Comparison of ENCODE assay signal across 28 mouse cellular contexts in the genomic region with DNA sequence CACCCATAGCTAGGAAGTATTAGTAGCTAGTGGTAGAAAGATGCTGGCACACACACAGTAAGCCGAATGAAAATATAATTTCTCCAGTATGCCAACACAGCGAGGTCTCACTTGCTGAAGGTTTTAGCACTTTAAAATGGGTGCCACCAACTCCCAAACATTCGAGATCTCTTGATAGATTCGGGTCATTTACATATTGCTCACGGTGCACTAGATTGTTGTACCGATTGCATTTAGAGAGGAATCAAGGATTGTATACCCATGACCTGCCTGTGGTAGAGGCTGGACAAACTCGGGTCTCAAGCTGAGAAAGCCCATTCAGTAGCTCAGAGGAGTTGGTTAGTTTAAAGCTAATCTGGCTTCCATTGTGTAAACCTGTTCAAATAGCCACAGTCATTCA. TPM values are rescaled to one million over a fixed set of nuclear protein-coding genes. Genes with fewer than 3 reads are reported as not detected.
"Had no signal": no experiment of that assay in that cellular context is flagged by ENCODE, and none has a peak within 500 bp of the region (broad histone marks: within the 10 kb centered on the region; RNA-seq: fewer than 3 reads in every experiment).

No protein-coding gene starts in this region.

- H3K27ac ChIP-seq: kidney, embryonic 15.5 days; limb, embryonic 12.5 days; limb, embryonic 15.5 days; liver, embryonic 14.5 days; macrophage; midbrain, embryonic 12.5 days; neural tube, embryonic 12.5 days; neural tube, embryonic 15.5 days; stomach, postnatal 0 days had no signal

- H3K27me3 ChIP-seq: kidney, embryonic 15.5 days; limb, embryonic 12.5 days; limb, embryonic 15.5 days; midbrain, embryonic 12.5 days; neural tube, embryonic 12.5 days; neural tube, embryonic 15.5 days had no signal

- H3K9me3 ChIP-seq: kidney, embryonic 15.5 days; limb, embryonic 12.5 days; limb, embryonic 15.5 days; midbrain, embryonic 12.5 days; neural tube, embryonic 12.5 days; neural tube, embryonic 15.5 days had no signal

- H3K9ac ChIP-seq: kidney, embryonic 15.5 days; limb, embryonic 12.5 days; limb, embryonic 15.5 days; liver, embryonic 14.5 days; liver, postnatal 0 days; lung, embryonic 14.5 days; midbrain, embryonic 12.5 days; neural tube, embryonic 12.5 days; neural tube, embryonic 15.5 days had no signal

- H3K4me2 ChIP-seq: kidney, embryonic 15.5 days; limb, embryonic 12.5 days; limb, embryonic 15.5 days; liver, embryonic 11.5 days; lung, embryonic 14.5 days; midbrain, embryonic 12.5 days; neural tube, embryonic 12.5 days; neural tube, embryonic 15.5 days had no signal

- DNase-seq: kidney, postnatal 10 days; kidney, postnatal 36 days; layer of hippocampus, postnatal 36 days; left cerebral cortex, postnatal 4 days; liver, postnatal 0 days; lung, embryonic 14.5 days; right cerebral cortex, adult 18-20 months; right cerebral cortex, postnatal 14 days; right cerebral cortex, postnatal 4 days; thymus, adult 18-20 months; thymus, postnatal 36 days had no signal

- ATAC-seq: lung, postnatal 0 days had no signal

- H3K4me1 ChIP-seq: kidney, embryonic 15.5 days; limb, embryonic 12.5 days; limb, embryonic 15.5 days; midbrain, embryonic 12.5 days; neural tube, embryonic 12.5 days; neural tube, embryonic 15.5 days had no signal

- H3K4me3 ChIP-seq: kidney, embryonic 15.5 days; limb, embryonic 12.5 days; limb, embryonic 15.5 days; midbrain, embryonic 12.5 days; neural tube, embryonic 12.5 days; neural tube, embryonic 15.5 days had no signal

RNA-seq across cellular contexts. Expression of a gene that starts 9.5 kb away (rescaled TPM):
- total RNA-seq: layer of hippocampus, adult 8-10 months; layer of hippocampus, postnatal 10 days; layer of hippocampus, postnatal 36 days; left cerebral cortex, adult 8-10 months; left cerebral cortex, postnatal 14 days; left cerebral cortex, postnatal 4 days; megakaryocyte, adult 5-6 weeks; midbrain, postnatal 0 days had no signal
- polyA plus RNA-seq: liver, embryonic 14.5 days; macrophage had no signal
